Mouse (Mus musculus): Measurements from ENCODE around the gene Rtn4rl1.

GRCm38 (mm10) chr11:75298491-75298890, 104.9 kb downstream of the Rtn4rl1 start:
- no peak for TF ChIP-seq CTCF (IDR thresholded peaks at IDR 0.05; ENCODE audit: control insufficient read depth, insufficient read depth, insufficient read length)
- no peak for TF ChIP-seq CEBPB (IDR thresholded peaks at IDR 0.05; ENCODE audit: low read depth)
- no peak for TF ChIP-seq FOSL1 (IDR thresholded peaks at IDR 0.05; ENCODE audit: insufficient read depth, low read length, poor library complexity, severe bottlenecking)
- TF ChIP-seq MYOG (IDR thresholded peaks at IDR 0.05; ENCODE audit: control insufficient read depth, extremely low read depth, insufficient read length), result no peak
- no peak for TF ChIP-seq USF1 (IDR thresholded peaks at IDR 0.05; ENCODE audit: low read depth)
- no peak for TF ChIP-seq MAX (IDR thresholded peaks at IDR 0.05)
- TF ChIP-seq MYOD1 (IDR thresholded peaks at IDR 0.05; ENCODE audit: control insufficient read depth, insufficient read length, low read depth), result no peak

All from C2C12 (cell line).